In the genomic region with DNA sequence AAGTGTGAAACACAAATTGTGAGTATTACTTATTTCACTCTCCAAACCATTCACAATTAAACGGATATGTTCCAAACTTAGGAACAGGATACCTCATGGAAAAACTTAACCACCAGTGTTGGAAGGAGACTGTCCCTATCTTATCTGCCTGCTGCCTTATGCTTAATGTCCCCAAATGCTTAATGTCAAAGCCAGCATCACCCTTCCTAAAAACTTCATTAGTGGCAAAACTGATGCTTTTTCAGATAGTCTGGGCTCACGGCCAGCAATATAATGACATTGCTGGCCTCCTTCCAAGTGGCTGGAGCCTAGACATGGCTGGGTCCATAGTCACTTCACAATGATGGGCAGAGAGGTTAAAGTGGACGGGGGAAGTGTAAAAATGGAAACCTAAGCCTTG, we compare ENCODE assay signal across 8 mouse cellular contexts. TPM values are rescaled to one million over a fixed set of nuclear protein-coding genes. Genes with fewer than 3 reads are reported as not detected.
A peak's percentile ranks its signal among the peaks of the same experiment; 100 is the strongest.
DNase-seq lines count a peak whose midpoint lies in the region; ATAC-seq and TF ChIP-seq lines count a peak whose summit lies in the region.

No protein-coding gene starts in this region.

- no peak for TF ChIP-seq CTCF in left cerebral cortex, adult 2 months (IDR thresholded peaks at IDR 0.05)

- H3K36me3 ChIP-seq in kidney, embryonic 14.5 days (ENCODE audit: control insufficient read depth, insufficient read depth, low read length): no peaks in the 10 kb centered on the region
- no peaks in the 10 kb centered on the region for H3K36me3 ChIP-seq in stomach, embryonic 14.5 days (ENCODE audit: control insufficient read depth, insufficient read depth, low read length)

- WGBS in kidney, embryonic 14.5 days: 39% methylated on average over 3 of the region's 3 CpGs
- WGBS in stomach, embryonic 14.5 days: 41% methylated on average over 3 of the region's 3 CpGs

- H3K27ac ChIP-seq in kidney, embryonic 14.5 days (ENCODE audit: low read depth, low read length): no peak overlapping the region
- no peak overlapping the region for H3K27ac ChIP-seq in stomach, embryonic 14.5 days (ENCODE audit: low read length)
- H3K27ac ChIP-seq in left cerebral cortex, adult 2 months: no peak overlapping the region

- H3K4me3 ChIP-seq in kidney, embryonic 14.5 days (ENCODE audit: low read length): no peak overlapping the region
- no peak overlapping the region for H3K4me3 ChIP-seq in stomach, embryonic 14.5 days (ENCODE audit: low read depth, low read length)
- H3K4me3 ChIP-seq in left cerebral cortex, adult 2 months: no peak overlapping the region

- peaks cover 2% of the 10 kb centered on the region; the same call in 1 of the 2 replicates for H3K9me3 ChIP-seq in kidney, embryonic 14.5 days (ENCODE audit: control insufficient read depth, low read length)
- H3K9me3 ChIP-seq in stomach, embryonic 14.5 days (ENCODE audit: control insufficient read depth, low read depth, low read length): no peaks in the 10 kb centered on the region

- no peak overlapping the region for H3K4me2 ChIP-seq in kidney, embryonic 14.5 days (replicated peaks; ENCODE audit: low read depth, low read length)
- H3K4me2 ChIP-seq in stomach, embryonic 14.5 days (replicated peaks; ENCODE audit: low read depth, low read length): no peak overlapping the region

- no peaks in the 10 kb centered on the region for H3K27me3 ChIP-seq in kidney, embryonic 14.5 days (ENCODE audit: control insufficient read depth, insufficient read depth, low read length)
- H3K27me3 ChIP-seq in stomach, embryonic 14.5 days (ENCODE audit: control insufficient read depth, insufficient read depth, low read length): no peaks in the 10 kb centered on the region

- H3K4me1 ChIP-seq in kidney, embryonic 14.5 days (ENCODE audit: control insufficient read depth, insufficient read depth, low read length): peaks cover 6% of the 10 kb centered on the region; the same call in 1 of the 2 replicates
- H3K4me1 ChIP-seq in stomach, embryonic 14.5 days (ENCODE audit: control insufficient read depth, insufficient read depth, low read length): peaks cover 4% of the 10 kb centered on the region; the same call in 1 of the 2 replicates

- H3K9ac ChIP-seq in kidney, embryonic 14.5 days (ENCODE audit: low read depth, low read length): no peak overlapping the region
- no peak overlapping the region; the same call in 1 of the 2 replicates for H3K9ac ChIP-seq in stomach, embryonic 14.5 days (replicated peaks; ENCODE audit: low read depth, low read length)

- DNase-seq in urinary bladder, postnatal 14 days (ENCODE audit: low spot score): peak; percentile 36
- no peak for DNase-seq in urinary bladder, adult 18-20 months (ENCODE audit: low spot score in 2 of 2)
- DNase-seq in heart, adult 18-20 months: peak; percentile 70 to 73
- DNase-seq in left cerebral cortex, adult 2 months (ENCODE audit: extremely low spot score in 1 of 2, low spot score in 2 of 2): no peak
- DNase-seq in layer of hippocampus, postnatal 36 days: no peak

- intact Hi-C loops in left cerebral cortex, adult 2 months (cut with DNase I): no loop called here

- peak; percentile 52; the same call in 1 of the 2 replicates for ATAC-seq in kidney, embryonic 14.5 days (ENCODE audit: low FRiP score, low TSS enrichment)
- ATAC-seq in stomach, embryonic 14.5 days (ENCODE audit: insufficient number of reproducible peaks, insufficient read depth, low FRiP score, low read depth): peak; percentile 73; the same call in 1 of the 2 replicates
- ATAC-seq in erythroid progenitor cell, adult 5-6 weeks (replicated peaks; ENCODE audit: low FRiP score, poor library complexity, severe bottlenecking): no peak

RNA-seq across cellular contexts. Expression of gene Nemp2, which starts 46.1 kb away (rescaled TPM):
- total RNA-seq in heart, adult 18-20 months (2021): under 1 TPM; 0.72 to 0.82 TPM
- polyA plus RNA-seq in kidney, embryonic 14.5 days (2014; fragmentation: Nextera tagmentation; extraction: Ambion mirVana): 7.9 and 14.5 TPM in 2 replicates
- polyA plus RNA-seq in stomach, embryonic 14.5 days (2014; fragmentation: Nextera tagmentation; extraction: Ambion mirVana): 14.3 and 16.2 TPM in 2 replicates
- 1 to 10 TPM; 3.2 to 6.0 TPM for total RNA-seq in left cerebral cortex, adult 2 months (2021)
- total RNA-seq in layer of hippocampus, postnatal 36 days (2021): 1 to 10 TPM; 3.7 to 4.2 TPM
- total RNA-seq in erythroid progenitor cell, adult 5-6 weeks (2015; ENCODE audit: low replicate concordance): 4.6 and 11.2 TPM in 2 replicates
- 3.1 and 4.5 TPM in 2 replicates for total RNA-seq in erythroid progenitor cell, adult 5-6 weeks (2017; ENCODE audit: low replicate concordance)

RNA-seq across cellular contexts. Expression of gene Mfsd6, which starts 50.6 kb away (rescaled TPM):
- total RNA-seq in heart, adult 18-20 months (2021): 10 to 100 TPM; 16.5 to 19.6 TPM
- polyA plus RNA-seq in kidney, embryonic 14.5 days (2014; fragmentation: Nextera tagmentation; extraction: Ambion mirVana): 3.0 and 4.3 TPM in 2 replicates
- 6.4 and 6.6 TPM in 2 replicates for polyA plus RNA-seq in stomach, embryonic 14.5 days (2014; fragmentation: Nextera tagmentation; extraction: Ambion mirVana)
- total RNA-seq in left cerebral cortex, adult 2 months (2021): 10 to 100 TPM; 79.0 to 81.7 TPM
- total RNA-seq in layer of hippocampus, postnatal 36 days (2021): 10 to 100 TPM; 74.5 to 81.1 TPM
- total RNA-seq in erythroid progenitor cell, adult 5-6 weeks (2015; ENCODE audit: low replicate concordance): 1.8 and 7.1 TPM in 2 replicates
- 4.1 and 10.1 TPM in 2 replicates for total RNA-seq in erythroid progenitor cell, adult 5-6 weeks (2017; ENCODE audit: low replicate concordance)

Comparison
In these comparisons a context has a peak if more than half of its experiments do, and no peak if none do; other contexts are left out.
1. DNase-seq: peak in urinary bladder, postnatal 14 days (single experiment) and heart, adult 18-20 months (2 of 2); none in urinary bladder, adult 18-20 months (0 of 2), left cerebral cortex, adult 2 months (0 of 2) and layer of hippocampus, postnatal 36 days (0 of 2).